Mouse (Mus musculus) cerebellum, adult 8-10 months (tissue): ENCODE data around the gene Gm26602.
A peak's percentile ranks its signal among the peaks of the same experiment; 100 is the strongest.
"Not testable (repeated sequence)": the region's sequence is repeated elsewhere in the genome, so short reads cannot be mapped to it uniquely, and the experiment has no call there.

ENCODE experiments used
- DNase-seq: peaks from one replicate; pipeline ENCODE4 v3.0.0; 2022

Gm26602 gene

DNA sequence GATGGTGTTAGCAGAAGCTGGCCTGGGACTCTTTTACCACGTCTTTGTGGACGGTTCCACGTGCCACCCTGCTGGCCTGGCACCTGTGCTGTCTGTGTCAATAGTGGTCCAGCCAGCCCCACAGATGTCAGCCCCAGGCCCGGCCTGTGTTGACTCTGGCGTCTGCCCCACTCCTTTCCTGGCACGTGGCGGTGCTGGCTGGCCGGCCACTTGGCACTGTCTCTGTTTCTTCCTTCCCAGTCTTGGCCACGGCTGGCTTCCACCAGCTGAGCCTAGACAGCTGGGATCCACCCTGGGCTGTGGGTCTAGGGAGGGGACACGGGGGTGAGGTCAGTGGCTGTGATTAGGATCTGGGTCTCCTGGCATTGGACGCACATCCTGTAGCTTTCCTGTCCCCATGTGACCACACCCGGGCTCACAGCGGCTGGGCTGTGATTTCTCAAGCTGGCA, 23.6 kb downstream of the Gm26602 start:
- DNase-seq: no peak

DNA sequence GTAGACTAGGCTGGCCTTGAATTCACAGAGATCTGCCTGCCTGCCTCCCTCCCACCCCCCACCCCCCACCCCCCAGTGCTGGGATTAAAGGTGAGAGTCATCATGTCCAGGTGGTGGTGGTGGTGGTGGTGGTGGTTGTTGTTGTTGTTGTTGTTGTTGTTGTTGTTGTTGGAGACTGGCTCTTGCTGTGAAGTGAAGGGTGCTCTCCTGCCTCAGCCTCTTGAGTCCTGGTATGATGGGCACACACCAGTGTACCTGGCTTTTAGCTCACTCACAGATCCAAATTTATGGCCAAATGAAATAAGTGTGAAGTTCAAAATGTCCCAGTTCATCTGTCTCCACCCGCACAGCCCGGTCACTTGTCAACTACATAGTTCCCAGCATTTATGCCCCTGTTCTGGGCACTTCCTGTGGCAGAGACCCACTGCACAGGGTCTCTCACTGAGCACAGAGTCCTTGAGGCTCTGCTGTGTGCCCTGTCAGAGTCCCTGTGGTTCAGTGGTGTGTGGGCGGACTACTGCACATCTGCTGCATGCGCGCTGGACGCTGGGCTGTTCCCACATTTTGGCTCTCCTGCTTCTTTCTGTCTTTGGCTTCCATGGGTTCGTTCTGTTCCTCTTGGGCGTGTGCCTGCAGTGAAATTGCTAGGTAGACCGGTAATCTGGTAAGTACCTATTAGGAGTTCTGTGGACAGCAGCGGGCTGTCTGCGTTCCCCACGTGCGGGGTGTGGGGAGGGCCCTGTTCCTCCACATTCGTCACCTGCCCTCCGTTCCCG, 24.3 kb downstream of the Gm26602 start:
- no peak for DNase-seq

DNA sequence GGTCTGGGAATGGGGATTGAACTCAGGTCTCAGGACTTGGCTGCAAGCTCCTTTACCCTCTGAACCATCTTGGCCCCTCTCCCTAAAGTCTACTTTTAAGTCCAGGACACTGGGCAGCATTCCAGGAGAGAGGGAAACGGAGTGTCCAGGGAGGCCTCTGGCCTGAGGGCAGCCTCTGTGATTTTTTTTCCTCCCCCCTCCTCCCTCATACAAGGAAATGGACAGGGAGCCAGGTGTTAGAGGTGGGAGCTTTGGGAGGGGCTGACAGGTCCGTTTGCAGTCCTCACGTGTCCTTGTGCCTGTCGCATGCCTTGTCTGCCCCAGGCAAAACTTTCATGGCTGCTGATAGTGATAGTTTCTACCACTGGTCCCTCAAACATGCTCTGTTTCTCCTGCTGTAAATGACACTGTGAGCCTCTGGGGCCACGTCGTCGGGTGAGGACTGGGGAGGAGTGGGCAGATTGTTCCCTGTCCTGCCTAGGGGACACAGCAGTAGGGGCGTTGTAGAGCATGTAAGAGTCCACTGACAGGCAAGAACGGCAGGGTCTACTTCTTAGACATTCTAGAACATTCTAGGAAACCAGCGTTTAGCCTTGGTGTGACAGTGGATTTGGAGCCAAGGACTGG, 25.7 kb downstream of the Gm26602 start:
- no peak for DNase-seq

DNA sequence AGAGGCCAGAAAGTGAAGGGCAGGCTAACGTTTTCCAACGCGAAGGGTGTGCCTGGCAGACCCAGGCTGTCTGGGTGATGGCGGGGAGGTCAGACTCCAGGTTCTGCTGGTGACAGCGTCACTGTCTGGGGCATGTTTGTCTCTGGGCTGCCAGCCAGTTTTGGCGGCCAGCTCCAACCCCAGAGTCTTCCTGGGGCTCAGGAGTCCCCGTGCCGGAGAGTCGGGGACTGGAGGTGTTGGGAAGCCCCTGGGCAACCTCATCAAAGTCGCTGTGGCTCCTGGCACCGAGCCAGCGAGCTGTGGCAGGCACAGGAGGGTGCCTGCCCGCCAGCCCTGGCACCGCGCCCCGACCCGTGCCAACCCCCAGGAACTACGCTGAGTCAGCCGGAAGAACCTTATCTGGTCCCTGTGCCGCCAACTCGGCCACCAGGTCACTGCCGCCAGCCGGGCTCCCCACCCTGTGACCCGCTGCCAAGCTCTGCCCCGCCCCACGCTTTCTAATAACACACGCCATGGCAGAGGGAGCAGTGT, 26.3 kb downstream of the Gm26602 start:
- DNase-seq: peak; percentile 64

DNA sequence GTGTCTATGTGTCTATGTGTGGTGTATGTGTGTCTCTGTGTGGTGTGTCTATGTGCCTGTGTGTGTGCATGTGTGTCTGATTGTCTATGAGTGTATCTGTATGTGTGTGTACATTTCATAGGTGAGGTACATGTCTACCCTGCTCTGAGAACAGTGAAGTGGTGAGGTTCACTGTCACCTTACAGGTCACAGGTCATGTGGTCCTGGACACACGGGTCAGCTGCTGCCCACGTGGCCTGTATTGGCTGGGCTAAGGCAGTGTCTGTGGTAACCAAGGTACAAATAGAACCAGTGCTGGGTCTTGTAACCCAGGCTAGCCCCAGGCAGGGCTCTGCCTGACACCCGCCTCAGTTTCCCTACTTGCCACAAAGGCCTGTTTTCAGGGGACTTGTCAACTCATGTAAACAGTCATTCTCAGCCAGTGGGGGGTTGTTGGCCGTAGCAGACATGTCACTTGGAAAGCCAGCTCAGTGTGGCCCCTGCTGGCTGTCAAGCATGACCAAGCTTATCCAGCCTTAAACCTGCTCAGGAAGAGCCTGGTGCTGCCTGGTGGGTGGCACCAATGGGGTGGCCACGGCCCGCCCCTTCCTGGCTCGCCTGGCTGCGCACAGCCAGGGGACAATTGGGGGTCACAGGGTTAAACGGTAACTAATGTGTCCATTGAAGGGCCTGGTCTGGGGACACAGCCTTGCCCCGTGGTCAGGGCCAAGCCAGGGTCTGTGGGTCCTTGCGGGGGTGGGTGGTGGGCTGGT, 27.3 kb downstream of the Gm26602 start:
- DNase-seq: no peak

DNA sequence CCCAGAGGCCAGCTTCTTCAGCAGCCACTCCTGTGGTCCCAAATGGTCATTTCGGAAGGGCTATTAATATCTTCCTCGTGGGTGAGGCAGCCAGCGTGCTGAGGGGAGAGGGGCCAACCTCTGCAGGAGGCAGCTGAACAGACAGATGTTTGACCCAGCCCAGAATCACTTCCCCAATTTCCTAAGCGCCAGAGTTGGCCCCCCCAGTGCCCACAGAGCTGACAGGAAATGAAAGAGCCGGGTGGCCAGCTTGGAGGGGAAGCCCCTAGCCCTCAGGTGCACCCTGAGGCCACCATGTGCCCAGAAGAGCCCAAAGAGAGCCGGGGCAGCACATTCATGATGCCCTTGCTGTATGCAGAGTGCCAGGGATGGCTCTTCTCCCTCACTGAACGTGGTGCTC, 30.1 kb downstream of the Gm26602 start:
- DNase-seq: no peak

DNA sequence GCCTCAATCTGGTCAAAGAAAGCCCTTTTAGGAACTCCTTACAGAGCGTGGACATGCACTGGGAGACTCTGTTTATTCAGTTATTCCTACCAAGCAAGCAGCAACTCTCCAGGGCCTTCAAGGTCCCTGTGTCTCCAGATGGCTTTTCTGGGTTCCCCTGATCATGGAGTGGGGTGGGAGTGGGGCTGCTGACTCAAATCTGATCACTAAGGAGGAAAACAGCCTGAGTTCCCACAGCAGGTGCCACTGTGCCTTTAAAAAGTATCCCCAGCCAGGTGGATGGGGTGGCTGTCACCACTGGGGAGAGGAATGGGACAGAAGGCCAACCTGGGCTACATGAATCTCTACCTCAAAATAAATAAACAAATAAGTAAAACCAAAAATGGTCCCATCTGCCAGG, 32.3 kb downstream of the Gm26602 start:
- DNase-seq: no peak

DNA sequence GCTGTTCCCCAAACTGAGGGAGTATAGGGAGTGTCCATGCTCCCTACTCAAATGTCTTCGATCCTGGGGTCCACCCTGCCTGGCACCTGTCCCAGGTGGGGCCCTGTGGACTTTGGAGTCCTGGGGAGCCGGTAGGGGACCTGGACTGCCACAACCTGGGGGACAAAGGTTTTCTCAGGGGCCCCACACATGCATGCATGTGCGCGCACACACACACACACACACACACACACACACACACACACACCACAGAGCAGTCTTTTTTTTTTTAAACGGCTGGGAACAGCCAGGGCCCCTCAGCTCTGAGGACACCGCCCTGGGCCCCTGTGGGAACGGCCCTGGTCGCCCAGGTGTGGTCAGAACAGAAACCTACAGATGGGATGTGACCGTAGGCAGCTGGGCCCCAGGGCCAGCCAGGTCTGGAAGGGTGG, 32.8 kb downstream of the Gm26602 start:
- no peak for DNase-seq

DNA sequence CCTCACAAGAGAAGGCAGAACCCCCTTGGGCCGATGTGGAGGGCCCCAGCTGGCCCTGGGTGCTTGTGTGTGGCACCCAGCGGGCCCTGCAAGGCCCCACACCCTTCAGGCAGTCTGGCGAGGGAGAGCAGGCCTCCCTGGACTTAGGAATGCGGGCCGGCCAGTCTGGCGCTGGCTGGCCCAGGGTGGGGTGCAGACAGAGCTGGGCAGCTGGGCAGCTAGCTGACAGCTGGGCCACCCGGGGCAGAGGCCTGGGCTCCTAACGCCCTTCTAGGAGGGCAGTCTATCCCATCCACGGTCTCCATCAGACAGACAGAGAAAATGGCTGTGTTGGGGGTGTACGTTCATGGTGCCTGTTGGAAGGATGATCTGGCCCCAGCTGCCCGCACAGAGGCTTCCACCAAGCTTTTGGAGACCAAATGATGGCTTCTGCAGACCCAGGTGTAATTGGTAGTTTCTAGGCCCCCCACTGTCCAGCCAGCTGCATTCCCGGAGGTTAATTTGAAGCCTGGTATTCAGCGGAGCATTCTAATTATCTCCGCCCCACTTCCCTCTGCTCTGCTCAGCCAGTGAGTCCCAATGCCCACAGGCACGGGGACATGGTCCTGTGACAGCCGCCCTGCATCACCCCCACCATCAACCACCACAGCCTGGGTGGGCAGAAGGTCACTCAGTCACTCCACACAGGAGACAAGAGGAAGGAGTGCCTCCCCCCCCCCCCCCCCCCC, 35.0 kb downstream of the Gm26602 start:
- no peak for DNase-seq

DNA sequence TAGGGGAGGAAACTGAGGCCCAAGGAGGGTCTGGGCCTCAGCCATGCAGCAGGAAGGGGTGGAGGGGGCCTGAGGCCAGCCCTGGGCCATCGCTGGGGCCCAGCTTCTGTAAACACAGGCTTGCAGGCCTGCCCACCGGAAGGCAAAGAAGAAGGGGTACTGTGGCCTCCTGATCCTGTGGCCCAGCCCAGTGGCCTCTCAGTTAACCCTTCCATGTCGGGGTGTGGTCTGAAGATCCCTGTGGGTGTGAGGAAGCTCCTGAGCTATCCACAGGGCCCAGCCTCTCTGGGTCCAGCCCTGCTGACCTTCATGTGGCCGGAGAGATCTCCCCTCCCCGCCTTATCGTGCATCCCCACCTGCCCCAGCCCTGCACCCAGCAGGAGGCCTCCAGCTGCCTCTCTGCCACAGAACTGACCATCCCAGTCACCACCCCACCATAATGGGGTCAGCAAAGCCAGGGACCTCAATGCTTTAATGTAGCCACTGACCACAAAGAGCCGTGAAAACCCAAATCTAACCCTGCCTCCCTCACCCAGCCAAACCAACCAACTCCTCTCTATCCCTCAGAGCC, 36.2 kb downstream of the Gm26602 start:
- no peak for DNase-seq

DNA sequence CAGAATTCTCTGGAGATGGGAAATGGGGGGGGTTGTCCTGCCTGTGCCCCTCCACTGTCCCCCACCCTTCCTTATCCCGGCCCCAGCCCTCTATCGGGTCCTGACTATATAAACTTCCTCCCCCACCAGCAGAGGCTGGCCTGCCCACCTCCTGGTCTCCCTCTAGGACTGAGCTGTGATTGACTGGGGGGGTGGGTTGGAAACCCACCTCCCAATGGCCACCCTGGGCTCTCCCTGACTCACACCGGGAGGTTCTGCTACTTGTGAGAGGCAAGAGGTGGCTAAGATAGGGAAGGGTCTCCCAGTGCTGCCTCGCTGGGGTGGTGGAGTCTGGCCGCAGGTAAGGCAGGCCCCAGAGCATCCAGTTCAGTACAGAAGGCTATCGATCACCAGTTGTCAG, 36.8 kb downstream of the Gm26602 start:
- DNase-seq: no peak

DNA sequence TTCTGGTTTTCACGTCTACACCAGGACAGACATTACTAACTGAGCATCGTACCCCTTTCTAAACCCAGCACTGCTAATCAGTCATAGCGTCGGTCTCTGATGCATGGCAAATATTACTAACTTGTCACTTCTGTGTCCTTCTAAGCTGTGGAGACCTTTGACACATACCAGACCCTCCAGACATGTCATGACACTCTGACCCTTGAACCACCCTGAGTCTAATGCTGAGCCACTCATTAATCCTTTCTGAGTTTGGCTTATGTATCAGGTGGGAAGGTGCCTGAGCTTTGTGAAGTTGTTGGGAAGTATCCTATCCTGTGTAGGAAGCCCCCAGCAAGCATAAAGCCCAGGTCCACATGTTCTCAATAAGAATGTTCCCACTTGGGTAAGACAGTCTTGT, 39.2 kb downstream of the Gm26602 start:
- DNase-seq: no peak

DNA sequence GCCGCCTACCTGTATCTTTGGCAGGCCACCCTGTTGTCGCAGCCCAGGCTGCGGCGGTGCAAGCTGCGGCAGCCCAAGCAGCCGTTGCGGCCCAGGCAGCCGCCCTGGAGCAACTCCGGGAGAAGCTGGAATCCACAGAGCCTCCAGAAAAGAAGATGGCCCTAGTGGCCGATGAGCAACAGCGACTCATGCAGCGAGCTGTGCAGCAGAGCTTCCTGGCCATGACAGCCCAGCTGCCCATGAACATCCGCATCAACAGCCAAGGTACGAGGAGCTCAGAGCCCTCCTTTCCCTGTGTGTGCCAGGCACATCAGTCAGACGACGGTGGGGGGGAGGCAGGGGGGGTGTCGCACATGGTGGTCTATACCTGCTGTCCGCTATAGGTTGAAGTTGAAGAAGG, 40.0 kb downstream of the Gm26602 start:
- no peak for DNase-seq

DNA sequence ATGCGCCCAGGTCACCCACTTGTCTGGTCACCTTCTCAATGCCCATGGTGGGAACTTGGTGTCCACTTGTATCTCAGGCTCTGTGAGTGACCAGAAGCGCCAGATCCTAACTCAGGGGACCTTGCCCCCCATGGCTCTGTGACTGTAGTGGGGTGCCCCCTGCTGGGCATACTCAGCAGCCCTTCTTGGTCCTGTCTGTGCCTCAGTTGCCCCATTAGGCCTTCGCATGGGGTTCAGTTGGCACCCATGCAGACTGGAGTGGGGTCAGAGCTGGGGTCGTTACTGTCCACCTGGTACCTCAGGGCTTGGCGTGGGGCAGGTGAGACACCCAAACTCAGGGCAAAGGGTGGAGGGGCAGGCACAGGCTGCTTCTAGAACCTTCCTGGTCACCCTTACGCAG, 43.3 kb downstream of the Gm26602 start:
- no peak for DNase-seq

DNA sequence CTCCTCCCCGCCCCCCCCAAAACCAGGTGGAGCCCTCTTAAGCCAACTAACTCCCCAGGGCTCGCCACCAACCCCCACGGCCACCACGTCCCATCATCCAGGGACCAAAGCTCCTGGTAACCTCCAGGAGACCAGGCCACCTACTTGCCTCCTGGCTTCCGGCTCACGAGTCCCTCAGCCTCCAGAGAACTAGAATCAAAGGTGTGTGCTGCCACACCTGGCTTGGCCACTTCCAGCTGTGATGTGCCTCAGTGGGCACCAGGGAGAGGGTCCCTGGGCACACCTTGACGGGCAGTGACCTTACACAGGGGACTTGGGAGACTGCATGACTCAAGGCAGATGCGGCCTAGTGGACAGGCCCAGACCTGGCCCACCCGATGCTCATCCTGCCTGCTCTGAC, 45.0 kb downstream of the Gm26602 start:
- DNase-seq: no peak

DNA sequence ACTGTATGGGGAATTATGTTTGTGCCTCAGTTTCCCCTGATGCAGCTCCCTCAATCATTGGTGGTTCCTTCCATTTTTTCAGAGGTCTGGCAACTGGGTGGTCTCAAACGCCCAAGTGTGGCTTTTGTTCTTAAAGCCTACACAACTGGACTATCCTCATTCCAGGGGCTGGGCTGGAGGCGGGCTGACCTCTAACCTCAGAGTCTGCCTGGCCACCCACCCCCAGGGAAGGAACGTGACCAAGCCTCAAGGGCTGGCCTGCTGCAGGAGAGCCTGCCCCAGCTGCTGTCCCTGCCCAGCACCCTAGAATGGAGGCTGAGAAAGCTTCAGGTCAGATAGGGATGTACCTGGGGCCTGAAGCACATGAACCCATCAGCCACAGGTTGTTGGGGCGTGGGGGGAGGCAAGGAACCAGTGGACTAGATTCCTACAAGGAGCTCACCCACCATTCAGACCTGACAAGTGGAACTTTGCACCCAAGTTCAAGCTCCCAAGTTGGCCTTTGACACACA, 46.0 kb downstream of the Gm26602 start:
- DNase-seq: no peak

DNA sequence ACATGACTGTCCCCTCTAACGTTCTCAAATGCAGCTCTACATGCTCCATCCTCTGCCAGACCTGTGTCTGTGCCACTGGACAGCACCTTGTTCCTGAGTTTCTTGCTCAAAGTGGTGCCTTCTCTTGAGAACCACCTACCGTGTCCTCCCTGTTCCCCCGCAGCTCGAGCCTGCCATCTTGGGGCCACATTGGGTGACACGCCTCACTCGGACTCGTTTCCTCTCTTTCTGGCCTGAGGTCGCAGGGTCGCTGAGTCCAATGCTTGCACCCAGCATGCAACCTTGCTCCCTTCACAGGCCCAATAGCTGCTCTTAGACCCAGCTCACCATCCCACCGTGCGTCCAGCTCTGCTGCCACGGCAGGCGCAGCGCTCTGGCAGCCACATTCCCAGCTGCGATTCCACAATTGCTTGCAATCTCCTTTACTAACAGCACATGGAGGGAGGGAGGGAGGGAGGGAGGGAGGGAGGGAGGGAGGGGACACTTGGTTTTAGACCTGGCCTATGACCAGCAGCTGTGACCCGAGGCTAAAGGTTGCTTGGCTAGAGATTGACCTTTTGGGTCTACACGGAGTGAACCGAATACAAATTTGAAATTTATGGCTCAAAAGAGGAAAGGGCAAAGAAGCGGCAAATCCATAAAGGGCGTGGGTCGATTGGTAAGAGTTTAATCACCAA, 47.6 kb downstream of the Gm26602 start:
- DNase-seq: peak; percentile 83

DNA sequence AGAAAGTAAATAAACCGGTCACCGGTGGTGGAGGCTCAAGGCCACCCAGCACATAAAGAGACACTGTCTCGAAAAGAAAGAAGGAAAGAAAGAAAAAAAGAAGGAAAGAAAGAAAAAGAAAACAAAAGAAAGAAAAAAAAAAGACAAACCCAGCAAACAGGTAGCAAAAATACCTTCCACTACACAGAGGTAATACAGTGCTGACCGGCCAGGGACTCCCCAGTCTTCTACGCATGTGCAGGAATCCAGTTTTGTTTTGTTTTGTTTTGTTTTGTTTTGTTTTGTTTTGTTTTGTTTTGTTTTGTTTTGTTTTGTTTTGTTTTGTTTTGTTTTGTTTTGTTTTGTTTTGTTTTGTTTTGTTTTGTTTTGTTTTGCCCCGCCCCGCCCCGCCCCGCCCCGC, 48.8 kb downstream of the Gm26602 start:
- not testable (repeated sequence) for DNase-seq

DNA sequence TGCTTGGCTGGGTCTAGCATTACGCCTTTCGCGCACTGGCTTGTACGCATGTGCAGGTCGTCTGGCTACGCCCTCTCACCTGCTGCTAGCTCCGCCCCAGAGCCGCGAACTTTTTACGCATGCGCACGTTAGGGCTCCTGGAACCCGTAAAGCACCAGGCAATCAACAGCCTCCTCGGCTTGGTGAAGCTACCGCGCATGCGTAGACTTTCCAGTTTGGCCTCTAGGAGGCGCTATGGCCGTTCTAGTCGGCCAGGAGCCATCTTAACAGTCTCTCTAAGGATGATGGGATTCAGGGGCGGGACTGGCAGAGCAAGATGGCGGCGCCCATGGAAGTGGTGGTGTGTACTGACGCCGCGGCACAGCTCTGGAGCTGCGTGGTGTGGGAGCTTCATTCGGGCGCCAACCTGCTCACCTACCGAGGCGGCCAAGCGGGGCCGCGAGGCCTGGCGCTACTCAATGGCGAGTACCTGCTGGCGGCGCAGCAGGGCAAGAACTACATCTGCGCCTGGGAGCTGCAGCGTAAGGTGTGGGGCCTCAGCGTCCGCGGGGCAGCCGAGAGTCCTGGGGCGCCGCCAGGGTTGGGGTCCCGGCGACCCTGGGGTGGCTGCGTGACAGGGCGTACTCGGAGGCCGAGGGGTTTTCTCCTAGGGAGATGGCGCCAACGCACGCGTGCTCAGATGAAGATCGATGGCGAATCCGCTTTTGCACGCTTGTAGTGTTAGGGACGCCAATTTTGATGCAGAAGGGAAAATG, 49.4 kb downstream of the Gm26602 start, which contains the start of gene Wdr18:
Wdr18 (plus strand) TSS at position 306 of the 755 bp plus-strand sequence.
- DNase-seq: peak; percentile 100
